Mouse (Mus musculus): ENCODE results near the gene Map2. TPM values are rescaled to one million over a fixed set of nuclear protein-coding genes. Genes with fewer than 3 reads are reported as not detected.

The Map2 gene
- polyA plus RNA-seq, 1 experiment from 2014 or later = 3.5 TPM

DNA sequence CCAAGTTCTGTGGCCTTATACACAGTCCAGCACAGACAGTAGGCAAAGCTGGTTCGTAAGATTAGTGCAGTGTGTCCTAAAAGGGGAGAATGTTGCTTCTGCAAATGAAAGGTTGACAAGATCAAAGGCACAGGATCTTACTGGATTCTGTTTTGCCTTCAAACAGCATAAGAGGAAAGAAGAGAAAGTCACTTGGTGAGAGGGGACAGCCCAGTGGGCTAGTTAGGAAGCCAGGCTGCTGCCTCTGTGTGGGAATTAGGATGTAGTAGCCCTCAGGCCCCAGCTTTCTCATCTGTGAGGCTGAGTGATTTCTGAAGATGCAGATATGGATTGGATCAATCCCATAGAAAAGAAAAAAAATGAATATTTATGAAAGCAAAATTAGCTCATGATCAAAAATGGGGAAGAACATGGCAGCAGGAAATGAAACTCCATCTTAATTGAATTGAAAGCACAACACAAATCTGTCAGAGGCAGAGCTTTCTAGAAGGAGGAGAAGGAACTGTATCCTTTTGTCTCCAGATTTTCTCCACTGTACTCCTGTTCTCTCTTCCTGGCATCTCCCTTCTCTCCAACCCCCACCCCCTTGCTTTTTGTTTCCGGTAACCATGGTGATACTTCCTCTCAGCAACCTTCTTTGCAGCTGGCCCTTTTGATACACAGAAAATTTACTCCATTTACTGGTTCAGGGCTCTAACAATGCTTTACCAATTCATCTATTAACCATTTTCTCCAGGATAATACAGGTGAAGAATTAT is 145.5 kb downstream of the Map2 start:
- Histone ChIP-seq H3K4me2 (ENCODE audit: low read length) (no peak overlapping the region), H3K27ac (no peak overlapping the region), H3K9me3 (replicated peaks; ENCODE audit: low read length) (no peaks in the 10 kb centered on the region), H3K4me1 (replicated peaks; ENCODE audit: insufficient read depth, low read length) (no peaks in the 10 kb centered on the region), H3K36me3 (ENCODE audit: insufficient read depth, low read length) (no peaks in the 10 kb centered on the region), H3K4me3 (replicated peaks; ENCODE audit: low read depth, low read length) (no peak overlapping the region), H3K27me3 (ENCODE audit: insufficient read depth, low read length) (no peaks in the 10 kb centered on the region), H3K9ac (ENCODE audit: low read depth, low read length) (no peak overlapping the region)
- TF ChIP-seq CTCF (IDR thresholded peaks at IDR 0.05; ENCODE audit: low read depth) = no peak
- ATAC-seq (replicated peaks; ENCODE audit: low FRiP score, low read depth) = no peak
- DNase-seq (ENCODE audit: low spot score) = no peak
- WGBS = 90% methylated on average over 2 of the region's 2 CpGs

DNA sequence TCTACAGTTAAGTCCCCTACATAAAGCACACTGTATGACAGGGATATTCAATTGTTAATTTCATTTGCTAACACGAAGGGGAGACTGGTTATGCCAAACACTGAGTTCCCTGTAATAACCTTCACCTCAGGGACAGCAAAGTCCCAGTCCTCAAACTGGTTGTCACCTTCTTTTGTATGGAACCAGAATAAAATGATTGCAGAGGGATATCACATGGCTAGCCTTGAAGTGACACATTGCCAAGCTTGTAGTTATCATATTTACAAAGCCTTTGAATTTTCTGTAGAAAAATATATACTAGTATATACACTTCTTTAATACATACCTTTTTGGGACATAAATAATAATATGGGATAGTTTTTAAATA is 146.0 kb downstream of the Map2 start:
- no peak overlapping the region for H3K27ac ChIP-seq
- H3K4me3 ChIP-seq (replicated peaks; ENCODE audit: low read depth, low read length) = no peak overlapping the region
- no peaks in the 10 kb centered on the region for H3K4me1 ChIP-seq (replicated peaks; ENCODE audit: insufficient read depth, low read length)
- H3K9ac ChIP-seq (ENCODE audit: low read depth, low read length) = no peak overlapping the region
- H3K4me2 ChIP-seq (ENCODE audit: low read length) = no peak overlapping the region
- DNase-seq (ENCODE audit: low spot score) (no peak), ATAC-seq (replicated peaks; ENCODE audit: low FRiP score, low read depth) (no peak)
- H3K9me3 ChIP-seq (replicated peaks; ENCODE audit: low read length) = no peaks in the 10 kb centered on the region
- TF ChIP-seq CTCF (IDR thresholded peaks at IDR 0.05; ENCODE audit: low read depth) = no peak
- 64% methylated on average over 1 of the region's 1 CpGs for WGBS
- no peaks in the 10 kb centered on the region for H3K27me3 ChIP-seq (ENCODE audit: insufficient read depth, low read length)
- H3K36me3 ChIP-seq (ENCODE audit: insufficient read depth, low read length) = no peaks in the 10 kb centered on the region

DNA sequence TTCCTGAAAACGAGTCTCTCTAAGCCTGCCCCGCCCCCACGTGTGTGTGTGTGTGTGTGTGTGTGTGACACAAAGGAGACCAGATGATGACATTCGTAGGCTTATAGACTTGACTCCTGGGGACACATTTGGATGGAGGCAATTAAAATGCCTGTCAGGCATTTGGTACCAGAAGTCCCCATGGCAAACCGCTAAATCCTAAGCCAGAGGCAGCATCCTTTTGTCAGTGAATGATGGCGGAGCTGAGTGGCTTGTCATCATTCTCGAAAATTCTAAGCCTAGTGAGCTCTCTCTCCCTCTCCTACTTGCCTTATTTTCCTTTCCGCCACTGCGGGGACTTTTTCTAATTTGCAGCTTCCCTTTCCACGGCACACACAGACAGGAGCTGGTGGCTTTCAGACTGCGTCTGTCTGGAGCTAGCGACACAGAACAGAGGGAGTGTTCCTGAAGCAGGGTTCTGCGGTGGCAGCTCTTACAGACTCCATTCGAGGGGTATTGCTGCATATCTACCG is 146.6 kb downstream of the Map2 start:
- 38% methylated on average over 15 of the region's 15 CpGs for WGBS
- H3K36me3 ChIP-seq (ENCODE audit: insufficient read depth, low read length) = no peaks in the 10 kb centered on the region
- DNase-seq (ENCODE audit: low spot score) = no peak
- peak overlapping the region; percentile 2; the same call in 1 of the 2 replicates for H3K4me2 ChIP-seq (ENCODE audit: low read length)
- H3K4me1 ChIP-seq (replicated peaks; ENCODE audit: insufficient read depth, low read length) = no peaks in the 10 kb centered on the region
- H3K9ac ChIP-seq (ENCODE audit: low read depth, low read length) = no peak overlapping the region
- TF ChIP-seq CTCF (IDR thresholded peaks at IDR 0.05; ENCODE audit: low read depth) = no peak
- no peaks in the 10 kb centered on the region for H3K27me3 ChIP-seq (ENCODE audit: insufficient read depth, low read length)
- H3K27ac ChIP-seq = no peak overlapping the region
- H3K9me3 ChIP-seq (replicated peaks; ENCODE audit: low read length) = no peaks in the 10 kb centered on the region
- no peak overlapping the region for H3K4me3 ChIP-seq (replicated peaks; ENCODE audit: low read depth, low read length)
- ATAC-seq (replicated peaks; ENCODE audit: low FRiP score, low read depth) = no peak

GRCm38 (mm10) chr1:66323461-66323860 is 148.4 kb downstream of the Map2 start:
- 79% methylated on average over 9 of the region's 9 CpGs for WGBS
- no peak for ATAC-seq (replicated peaks; ENCODE audit: low FRiP score, low read depth)

GRCm38 (mm10) chr1:66324951-66325350 is 149.9 kb downstream of the Map2 start:
- no peaks in the 10 kb centered on the region for H3K36me3 ChIP-seq (ENCODE audit: insufficient read depth, low read length)
- ATAC-seq (replicated peaks; ENCODE audit: low FRiP score, low read depth) (no peak), DNase-seq (ENCODE audit: low spot score) (no peak)
- H3K9me3 ChIP-seq (replicated peaks; ENCODE audit: low read length) = no peaks in the 10 kb centered on the region
- no peak overlapping the region for H3K4me2 ChIP-seq (ENCODE audit: low read length)
- H3K9ac ChIP-seq (ENCODE audit: low read depth, low read length) = no peak overlapping the region
- no peak overlapping the region for H3K4me3 ChIP-seq (replicated peaks; ENCODE audit: low read depth, low read length)
- no peak overlapping the region for H3K27ac ChIP-seq
- H3K27me3 ChIP-seq (ENCODE audit: insufficient read depth, low read length) = no peaks in the 10 kb centered on the region
- no peak for TF ChIP-seq CTCF (IDR thresholded peaks at IDR 0.05; ENCODE audit: low read depth)
- no peaks in the 10 kb centered on the region for H3K4me1 ChIP-seq (replicated peaks; ENCODE audit: insufficient read depth, low read length)

More at GRCm38 (mm10) chr1:66323461-66323860, 148.4 kb downstream of the Map2 start:
- TF ChIP-seq CTCF (IDR thresholded peaks at IDR 0.05; ENCODE audit: low read depth) = no peak
- Histone ChIP-seq H3K27me3 (ENCODE audit: insufficient read depth, low read length) (no peaks in the 10 kb centered on the region), H3K4me1 (replicated peaks; ENCODE audit: insufficient read depth, low read length) (no peaks in the 10 kb centered on the region), H3K36me3 (ENCODE audit: insufficient read depth, low read length) (no peaks in the 10 kb centered on the region), H3K27ac (no peak overlapping the region), H3K4me3 (replicated peaks; ENCODE audit: low read depth, low read length) (no peak overlapping the region), H3K9ac (ENCODE audit: low read depth, low read length) (no peak overlapping the region), H3K4me2 (ENCODE audit: low read length) (no peak overlapping the region), H3K9me3 (replicated peaks; ENCODE audit: low read length) (no peaks in the 10 kb centered on the region)
- no peak for DNase-seq (ENCODE audit: low spot score)

GRCm38 (mm10) chr1:66328996-66329395 is 153.9 kb downstream of the Map2 start:
- no peak overlapping the region for H3K4me2 ChIP-seq (ENCODE audit: low read length)
- no peak overlapping the region for H3K27ac ChIP-seq
- no peak overlapping the region for H3K4me3 ChIP-seq (replicated peaks; ENCODE audit: low read depth, low read length)
- H3K9me3 ChIP-seq (replicated peaks; ENCODE audit: low read length) = no peaks in the 10 kb centered on the region
- H3K9ac ChIP-seq (ENCODE audit: low read depth, low read length) = no peak overlapping the region
- no peaks in the 10 kb centered on the region for H3K27me3 ChIP-seq (ENCODE audit: insufficient read depth, low read length)
- DNase-seq (ENCODE audit: low spot score) = no peak
- H3K36me3 ChIP-seq (ENCODE audit: insufficient read depth, low read length) = no peaks in the 10 kb centered on the region
- no peaks in the 10 kb centered on the region for H3K4me1 ChIP-seq (replicated peaks; ENCODE audit: insufficient read depth, low read length)
- ATAC-seq (replicated peaks; ENCODE audit: low FRiP score, low read depth) = no peak
- WGBS = 50% methylated on average over 6 of the region's 6 CpGs
- no peak for TF ChIP-seq CTCF (IDR thresholded peaks at IDR 0.05; ENCODE audit: low read depth)
